Mouse (Mus musculus): ENCODE measurements at regions not wholly inside any gene's neighbourhood (a gene's known extent, or its start where the extent isn't known, plus 50 kb on each side); places are given as distances from the start of the nearest gene placed in this dataset.

GRCm38 (mm10) chr2:158909086-158909485 lies 114.5 kb downstream of the Dhx35 start:
- no peak for DNase-seq

DNA sequence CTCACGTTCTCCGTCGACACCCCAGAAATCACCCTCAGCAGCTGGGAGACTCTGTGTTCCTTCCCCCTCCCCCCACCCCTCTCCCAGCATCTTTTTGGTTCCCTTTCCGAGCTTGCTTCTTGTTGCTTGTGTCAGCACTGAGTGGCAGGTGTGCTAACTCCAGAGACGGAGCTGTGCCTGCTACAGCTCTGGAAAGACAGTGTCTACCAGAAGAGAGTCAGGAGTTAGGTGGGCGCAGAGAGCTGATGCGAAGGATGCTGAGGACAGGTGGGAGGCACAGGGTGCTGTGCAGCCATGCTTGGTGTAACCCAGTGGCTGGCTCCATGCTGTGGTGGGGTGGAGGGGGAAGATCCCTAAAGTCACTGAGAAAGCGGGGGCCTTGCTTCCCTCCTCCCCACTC lies 115.7 kb downstream of the Dhx35 start:
- DNase-seq = no peak

DNA sequence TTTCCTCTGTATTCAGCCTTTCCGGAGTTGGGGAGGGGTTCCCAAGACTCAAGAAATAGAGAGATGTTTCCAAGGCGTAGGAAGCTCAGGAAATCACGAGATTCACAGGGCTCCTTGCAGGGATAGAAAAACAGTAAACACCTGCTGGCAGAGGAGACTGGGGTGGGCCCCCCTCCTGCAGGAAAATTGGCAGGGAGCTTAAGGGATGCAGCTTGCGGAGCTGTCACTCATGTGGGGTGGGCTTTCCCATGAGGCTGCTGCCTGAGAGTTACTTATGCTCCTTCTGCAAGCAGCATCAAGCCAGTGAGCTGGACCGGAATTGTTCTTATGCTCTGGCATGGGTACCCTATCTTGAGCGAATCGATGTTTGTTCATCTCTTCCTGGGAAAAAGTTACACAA lies 116.6 kb downstream of the Dhx35 start:
- DNase-seq = no peak

DNA sequence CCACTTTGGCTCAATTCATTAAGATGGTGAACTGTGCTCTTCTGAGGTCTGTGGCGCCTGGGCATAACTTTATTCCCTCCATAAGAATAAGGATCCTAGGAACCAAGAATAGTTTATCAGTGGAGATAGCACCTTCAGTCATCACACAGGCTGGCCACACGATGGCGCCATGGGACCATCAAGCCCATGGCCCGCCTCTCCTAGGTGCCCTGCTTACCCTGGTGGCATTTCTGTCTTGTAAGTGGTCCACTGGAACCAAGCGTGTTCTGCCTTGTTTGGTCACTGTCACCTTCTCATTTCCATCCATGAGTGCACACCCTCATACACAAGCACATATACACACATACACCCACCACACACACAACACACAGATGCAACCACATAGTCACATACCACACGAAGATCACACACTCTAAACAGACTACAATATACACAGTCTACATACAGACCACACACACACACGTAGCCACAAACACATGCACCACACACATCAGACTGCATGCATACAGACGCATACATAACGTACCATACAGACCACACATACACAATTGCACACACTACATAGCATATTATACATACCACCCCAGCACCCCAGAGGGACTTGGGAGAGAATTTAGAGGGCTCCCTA lies 118.1 kb downstream of the Dhx35 start:
- DNase-seq = peak; percentile 11

- no peak for DNase-seq
Observed at GRCm38 (mm10) chr2:158917398-158917797, 122.8 kb downstream of the Dhx35 start.

- no peak for DNase-seq
Observed at GRCm38 (mm10) chr2:158918312-158918711, 123.7 kb downstream of the Dhx35 start.

DNA sequence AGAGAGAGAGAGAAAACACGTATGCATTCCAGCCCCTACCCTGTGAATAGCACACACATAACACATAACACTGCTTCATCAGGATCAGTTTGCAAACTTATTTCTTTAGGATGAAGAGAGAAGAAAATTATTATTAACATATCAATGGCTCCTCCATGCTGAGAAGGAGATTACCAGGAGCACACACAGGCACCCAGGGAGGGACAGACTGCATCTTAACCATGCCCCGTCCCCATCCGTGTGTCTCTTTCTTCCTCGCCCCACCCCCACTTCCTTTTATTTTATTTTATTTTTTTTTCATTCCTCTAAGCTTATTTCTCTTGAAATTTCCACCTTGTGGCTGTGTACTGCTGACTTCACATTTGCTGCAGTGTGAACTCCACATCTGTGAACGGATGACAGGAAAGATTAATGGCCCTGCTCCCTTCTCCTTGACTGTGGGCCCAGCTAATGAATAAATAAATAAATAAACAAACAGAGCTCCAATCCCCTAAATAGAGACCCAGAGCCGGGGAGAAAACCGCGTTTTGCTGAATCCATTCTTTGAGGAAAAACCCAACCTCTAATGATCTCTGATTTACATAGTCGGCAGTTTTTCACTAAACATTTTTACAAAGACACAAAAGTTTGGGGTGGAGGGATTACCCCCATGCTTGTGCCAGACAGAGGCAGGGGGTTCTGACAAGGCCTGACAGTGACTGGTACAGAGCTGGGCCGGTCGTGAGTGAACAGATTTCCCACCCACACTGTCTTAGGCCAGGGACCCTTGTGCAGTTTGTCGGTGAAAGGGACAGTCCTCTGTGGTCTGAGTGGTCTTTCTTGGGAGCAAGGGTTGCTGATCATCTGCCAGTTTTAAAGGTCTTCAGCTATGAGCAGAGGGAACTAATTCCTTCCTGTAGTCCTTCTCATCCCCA lies 127.0 kb downstream of the Dhx35 start:
- DNase-seq = no peak

DNA sequence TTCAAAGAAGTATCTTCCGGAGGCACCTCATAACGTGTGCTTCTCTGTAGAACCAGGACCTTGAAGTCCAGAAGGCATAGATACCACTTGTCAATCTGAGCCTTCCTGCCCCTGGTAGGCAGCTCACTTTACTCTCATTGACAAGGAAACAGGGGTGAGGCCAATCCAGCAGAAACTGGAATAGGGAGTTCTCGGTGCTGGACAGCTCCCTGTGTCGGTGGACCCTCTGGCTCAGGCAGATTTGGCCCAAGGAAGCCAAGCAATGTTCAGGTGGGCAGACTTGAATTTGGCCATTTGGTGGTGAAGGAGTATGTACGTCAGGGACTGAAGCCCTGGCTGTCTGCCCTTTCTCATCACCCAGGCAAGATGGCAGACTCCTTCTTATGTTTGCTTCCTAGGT lies 128.2 kb downstream of the Dhx35 start:
- DNase-seq = no peak

DNA sequence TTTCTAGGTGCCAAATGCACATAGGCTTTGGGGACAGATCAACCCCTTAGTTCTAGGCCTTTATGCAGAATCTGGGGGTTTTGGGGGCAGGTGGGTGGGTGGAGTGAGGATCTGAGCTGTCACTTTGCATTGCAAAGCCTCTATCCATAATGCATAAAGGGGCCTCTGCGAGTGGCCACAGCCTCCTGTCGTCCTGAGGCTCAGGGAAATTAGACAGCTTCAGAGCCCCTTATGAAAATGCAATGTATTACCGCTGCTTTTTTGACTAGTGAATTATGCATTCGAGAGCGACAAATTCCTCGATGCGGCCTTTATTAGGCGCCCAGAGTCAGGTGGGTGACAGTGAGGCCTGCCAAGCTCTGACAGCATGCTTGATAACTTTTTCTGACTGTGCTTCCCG lies 134.9 kb downstream of the Dhx35 start:
- no peak for DNase-seq

- no peak for DNase-seq
Observed at GRCm38 (mm10) chr2:158937948-158938565, 143.4 kb downstream of the Dhx35 start.

DNA sequence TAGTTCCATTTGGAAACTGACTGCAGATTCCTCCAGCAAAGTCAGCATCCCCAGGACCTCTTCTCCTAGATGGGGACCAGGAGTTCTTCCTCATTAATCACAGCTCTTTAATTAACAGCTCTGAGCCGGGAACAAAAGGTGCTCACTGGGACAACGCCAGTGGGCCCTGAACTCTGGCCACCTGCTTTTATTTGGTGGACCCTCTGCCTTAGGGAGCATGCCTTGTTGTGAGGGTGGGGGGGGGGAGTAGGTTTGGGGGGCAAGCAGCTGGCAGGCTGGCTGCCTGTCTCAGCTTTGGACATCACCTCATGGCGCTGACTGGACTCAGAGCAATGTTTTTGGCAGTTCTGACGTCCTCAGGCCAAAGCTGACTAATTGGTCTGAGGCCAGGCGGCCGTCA lies 154.8 kb downstream of the Dhx35 start:
- no peak for DNase-seq

- DNase-seq = no peak
Observed at GRCm38 (mm10) chr2:158951061-158951460, 156.5 kb downstream of the Dhx35 start.

- DNase-seq = no peak
Observed at GRCm38 (mm10) chr2:158956888-158957287, 162.3 kb downstream of the Dhx35 start.

DNA sequence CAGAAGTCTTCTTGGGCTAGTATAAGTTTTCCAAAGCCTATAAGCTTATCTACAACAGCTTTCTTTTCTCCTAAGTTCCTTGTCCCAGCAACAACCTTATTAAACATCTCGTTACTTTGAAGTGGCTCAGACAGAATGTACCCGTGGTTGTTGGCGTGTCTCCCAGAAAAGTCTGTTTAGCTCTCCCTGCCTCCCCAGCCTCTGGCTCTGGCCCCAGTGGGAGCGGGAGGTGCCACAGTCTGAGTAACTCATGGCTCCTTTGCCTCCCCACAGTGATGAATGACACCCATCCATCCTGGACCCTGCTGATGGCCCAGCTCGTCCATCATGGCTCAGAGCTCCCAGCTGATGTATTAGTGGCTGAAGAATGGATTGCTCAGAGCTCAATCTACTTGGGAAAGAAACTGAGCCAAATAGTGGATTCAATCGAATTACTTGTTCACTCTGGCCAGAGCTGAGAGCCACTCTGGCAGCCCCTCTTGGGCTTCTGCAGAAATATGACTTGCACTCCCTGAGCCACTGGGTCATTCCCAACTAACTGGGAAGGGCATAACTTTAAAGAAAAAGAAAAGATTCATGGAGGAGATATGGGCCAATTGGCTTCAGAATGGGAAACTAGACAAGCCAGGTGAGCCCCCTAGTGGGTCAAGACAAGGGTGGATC lies 170.5 kb downstream of the Dhx35 start:
- no peak for DNase-seq

GRCm38 (mm10) chr2:158972178-158972577 lies 177.6 kb downstream of the Dhx35 start:
- DNase-seq = no peak

DNA sequence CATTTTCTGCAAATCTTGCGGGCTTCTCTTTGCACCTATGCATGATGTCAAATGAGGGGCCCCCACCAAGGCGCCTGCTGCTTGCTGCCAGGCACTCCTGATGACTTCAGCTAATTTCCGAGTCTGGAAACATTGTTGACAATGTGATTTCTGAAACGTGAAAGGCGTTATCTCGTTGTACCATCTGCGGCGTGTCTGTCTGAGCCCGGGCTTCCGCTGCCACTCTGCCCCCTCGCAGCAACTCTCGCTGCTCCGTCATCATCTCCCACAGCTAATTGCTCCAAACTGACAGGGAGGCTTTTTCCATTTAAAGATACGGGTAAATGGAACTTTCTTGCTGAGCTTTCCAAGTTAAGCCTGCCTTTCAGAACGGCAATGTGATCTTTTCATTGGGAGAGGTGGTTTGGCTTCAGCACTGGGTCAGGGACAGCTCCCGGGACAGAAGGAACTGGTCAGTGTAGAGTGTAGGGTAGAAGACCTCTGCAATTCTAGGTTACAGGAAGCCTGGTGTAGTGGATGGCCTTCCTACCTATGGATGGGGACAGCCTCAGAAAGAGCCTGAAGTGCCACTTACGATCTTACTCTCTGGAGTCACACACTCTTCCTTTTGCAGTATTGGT lies 191.0 kb downstream of the Dhx35 start:
- DNase-seq = no peak

- DNase-seq = no peak
Observed at GRCm38 (mm10) chr2:159002481-159003186, 208.0 kb downstream of the Dhx35 start.

DNA sequence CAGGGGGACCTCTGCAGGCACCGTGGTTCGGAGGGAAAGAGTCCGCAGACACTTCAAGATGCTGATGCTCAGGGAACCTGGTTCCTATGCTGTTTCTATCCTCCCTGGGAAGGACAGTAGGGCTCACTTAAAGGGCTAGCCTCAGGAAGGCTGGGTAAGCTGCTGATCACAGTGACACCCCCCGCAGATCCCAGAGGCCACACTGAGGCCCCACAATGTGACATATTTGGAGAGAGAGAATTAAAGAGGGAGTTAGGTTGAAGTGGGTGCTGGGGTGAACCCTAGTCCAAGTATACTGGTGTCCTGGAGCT lies 208.5 kb downstream of the Dhx35 start:
- DNase-seq = no peak

- DNase-seq = no peak
Observed at GRCm38 (mm10) chr2:159004417-159004816, 209.8 kb downstream of the Dhx35 start.

- DNase-seq = no peak
Observed at GRCm38 (mm10) chr2:159012725-159013124, 218.1 kb downstream of the Dhx35 start.

DNA sequence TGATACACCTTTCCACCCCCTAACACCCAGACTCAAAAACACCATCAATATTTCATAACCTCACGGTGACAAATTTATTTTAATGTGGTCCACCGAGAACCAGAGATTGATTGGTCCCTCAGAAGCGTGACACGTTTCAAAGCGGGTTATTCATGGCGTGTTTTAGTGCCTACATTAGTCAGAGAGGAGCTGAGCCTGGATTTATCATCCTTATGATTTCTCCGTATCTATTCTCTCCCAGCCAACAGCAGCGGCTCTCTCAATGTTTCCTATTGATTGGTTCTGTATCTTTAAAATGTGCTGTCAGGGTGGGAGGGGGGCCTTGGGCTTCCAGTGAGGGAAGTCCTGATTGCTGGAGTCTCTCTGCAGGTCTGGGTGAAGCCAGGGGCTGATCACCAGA lies 219.9 kb downstream of the Dhx35 start:
- DNase-seq = no peak

DNA sequence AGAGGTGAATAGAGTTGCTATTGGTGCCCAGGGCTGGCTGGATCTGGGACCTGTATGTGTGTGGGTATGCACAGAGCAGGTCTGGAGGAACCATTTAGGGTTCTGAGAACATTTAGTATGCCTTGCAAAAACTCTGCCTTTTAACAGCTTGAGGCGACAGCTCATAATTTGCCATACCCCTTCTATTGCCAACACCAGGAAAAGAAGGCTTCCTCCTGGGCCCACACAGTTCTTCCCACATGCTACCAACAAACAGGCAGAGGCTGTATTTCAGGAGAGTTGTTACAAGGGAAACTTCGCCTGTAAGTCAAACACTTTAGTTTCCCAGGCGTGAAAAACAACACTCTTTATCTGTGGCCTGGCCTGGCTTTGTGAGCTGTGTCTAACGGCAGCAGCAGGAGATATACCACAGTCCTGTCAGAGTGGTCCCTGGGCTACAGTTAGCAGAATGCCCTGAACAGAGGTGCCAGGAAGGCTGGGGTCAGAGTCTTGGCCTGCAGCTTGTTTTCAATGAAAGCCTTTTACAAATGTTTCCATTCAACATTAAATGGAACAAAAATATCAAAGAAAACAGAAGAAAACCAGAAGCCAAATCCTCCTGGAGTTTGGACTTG lies 225.4 kb downstream of the Dhx35 start:
- DNase-seq = no peak
